Mouse (Mus musculus): Measurements from ENCODE around the gene Trap1a. TPM values are rescaled to one million over a fixed set of nuclear protein-coding genes. Genes with fewer than 3 reads are reported as not detected.

The Trap1a gene
- polyA plus RNA-seq, 1 experiment from 2014 or later: not detected

- Histone ChIP-seq H3K27me3 (peaks cover 6% of the 10 kb centered on the region; the same call in 1 of the 2 replicates), H3K4me2 (replicated peaks) (no peak overlapping the region), H3K4me3 (no peak overlapping the region), H3K9ac (no peak overlapping the region), H3K36me3 (no peaks in the 10 kb centered on the region), H3K9me3 (no peaks in the 10 kb centered on the region), H3K4me1 (no peaks in the 10 kb centered on the region), H3K27ac (no peak overlapping the region)
- no peak for ATAC-seq (ENCODE audit: insufficient number of reproducible peaks, insufficient read depth, low FRiP score, low TSS enrichment)
- WGBS: 64% methylated on average over 18 of the region's 18 CpGs
Observed at GRCm38 (mm10) chrX:139358361-139358760, 24.9 kb downstream of the Trap1a start.

- H3K9me3 ChIP-seq: no peaks in the 10 kb centered on the region
- no peak overlapping the region for H3K27ac ChIP-seq
- no peak overlapping the region for H3K4me3 ChIP-seq
- H3K36me3 ChIP-seq: no peaks in the 10 kb centered on the region
- no peak overlapping the region for H3K9ac ChIP-seq
- 91% methylated on average over 3 of the region's 3 CpGs for WGBS
- ATAC-seq (ENCODE audit: insufficient number of reproducible peaks, insufficient read depth, low FRiP score, low TSS enrichment): no peak
- H3K27me3 ChIP-seq: no peaks in the 10 kb centered on the region
- H3K4me1 ChIP-seq: no peaks in the 10 kb centered on the region
- H3K4me2 ChIP-seq (replicated peaks): no peak overlapping the region
Observed at GRCm38 (mm10) chrX:139366837-139367528, 33.5 kb downstream of the Trap1a start.

- ATAC-seq (ENCODE audit: insufficient number of reproducible peaks, insufficient read depth, low FRiP score, low TSS enrichment): no peak
- H3K27ac ChIP-seq: no peak overlapping the region
- H3K4me2 ChIP-seq (replicated peaks): no peak overlapping the region
- H3K36me3 ChIP-seq: no peaks in the 10 kb centered on the region
- no peak overlapping the region for H3K4me3 ChIP-seq
- H3K9me3 ChIP-seq: no peaks in the 10 kb centered on the region
- no peaks in the 10 kb centered on the region for H3K27me3 ChIP-seq
- H3K4me1 ChIP-seq: no peaks in the 10 kb centered on the region
- H3K9ac ChIP-seq: no peak overlapping the region
Observed at GRCm38 (mm10) chrX:139367529-139367908, 34.0 kb downstream of the Trap1a start.

- Histone ChIP-seq H3K27ac (no peak overlapping the region), H3K27me3 (no peaks in the 10 kb centered on the region), H3K4me3 (no peak overlapping the region), H3K36me3 (no peaks in the 10 kb centered on the region), H3K9me3 (no peaks in the 10 kb centered on the region), H3K4me1 (no peaks in the 10 kb centered on the region), H3K9ac (no peak overlapping the region), H3K4me2 (replicated peaks) (no peak overlapping the region)
- 50% methylated on average over 4 of the region's 4 CpGs for WGBS
- ATAC-seq (ENCODE audit: insufficient number of reproducible peaks, insufficient read depth, low FRiP score, low TSS enrichment): no peak
Observed at GRCm38 (mm10) chrX:139369122-139369521, 35.6 kb downstream of the Trap1a start.

- no peak for ATAC-seq (ENCODE audit: insufficient number of reproducible peaks, insufficient read depth, low FRiP score, low TSS enrichment)
- H3K27ac ChIP-seq: no peak overlapping the region
Observed at GRCm38 (mm10) chrX:139372665-139373064, 39.2 kb downstream of the Trap1a start.

More at GRCm38 (mm10) chrX:139372665-139373064, 39.2 kb downstream of the Trap1a start:
- Histone ChIP-seq H3K36me3 (no peaks in the 10 kb centered on the region), H3K4me3 (no peak overlapping the region), H3K9me3 (no peaks in the 10 kb centered on the region), H3K9ac (no peak overlapping the region), H3K4me1 (no peaks in the 10 kb centered on the region), H3K4me2 (replicated peaks) (no peak overlapping the region), H3K27me3 (no peaks in the 10 kb centered on the region)

Other genes with a start within 250 kb of the Trap1a start
- 0.12 TPM in 1 of 2 replicates, not detected in the other for gene Serpina7, start 248.4 kb upstream of the Trap1a start, polyA plus RNA-seq (2016; fragmentation: Nextera tagmentation; extraction: Ambion mirVana)
- gene 4930513O06Rik, start 247.4 kb upstream of the Trap1a start, polyA plus RNA-seq (2016; fragmentation: Nextera tagmentation; extraction: Ambion mirVana): not detected in 2 replicates
- gene 4933428M09Rik, start 154.5 kb upstream of the Trap1a start, polyA plus RNA-seq (2016; fragmentation: Nextera tagmentation; extraction: Ambion mirVana): not detected in 2 replicates
- 28.8 and 29.8 TPM in 2 replicates for gene Mum1l1, start 123.6 kb upstream of the Trap1a start, polyA plus RNA-seq (2016; fragmentation: Nextera tagmentation; extraction: Ambion mirVana)
- gene D330045A20Rik, start 146.7 kb downstream of the Trap1a start, polyA plus RNA-seq (2016; fragmentation: Nextera tagmentation; extraction: Ambion mirVana): 1.3 and 2.0 TPM in 2 replicates
- 6.0 and 6.9 TPM in 2 replicates for gene Rnf128, start 229.6 kb downstream of the Trap1a start, polyA plus RNA-seq (2016; fragmentation: Nextera tagmentation; extraction: Ambion mirVana)